Mouse (Mus musculus) left cerebral cortex, postnatal 14 days (tissue): ENCODE results near the gene Mkln1. TPM values are rescaled to one million over a fixed set of nuclear protein-coding genes. Genes with fewer than 3 reads are reported as not detected.
A peak's percentile ranks its signal among the peaks of the same experiment; 100 is the strongest.

Experiments used
- DNase-seq, 2 experiments: peaks; one replicate each; pipeline ENCODE4 v3.0.0; 2021 to 2022; ENCODE audit warnings: low spot score in 2 of 2, mixed read lengths in 1 of 2
- intact Hi-C: fragments of 180-260 bp; cut with DNase I; formaldehyde crosslinking; loops from one replicate; pipeline ENCODE4 v1.15.1; 2025
- long read RNA-seq, 2 experiments: library from polyadenylated mRNA; stranded (forward); transcript quantifications; one replicate each; pipeline ENCODE4 v2.0.0; 2021
- total RNA-seq, 2 experiments: library from RNA; stranded (reverse); gene quantifications; 2 replicates each; pipeline ENCODE4 v1.2.3; 2021

Mkln1 gene
- total RNA-seq, result 100 to 1,000 TPM; 126 to 136 TPM
- long read RNA-seq, experiment 1, full-length matches to known transcripts, result 47 of 59 reads
- long read RNA-seq, experiment 1, partial matches to known transcripts, result 1 of 59 reads
- long read RNA-seq, experiment 1, other reads (novel, unspliced or antisense), result 11 of 59 reads
- long read RNA-seq, experiment 2, full-length matches to known transcripts, result 47 of 64 reads
- long read RNA-seq, experiment 2, partial matches to known transcripts, result 2 of 64 reads
- long read RNA-seq, experiment 2, other reads (novel, unspliced or antisense), result 15 of 64 reads

GRCm38 (mm10) chr6:31398431-31399205 lies at the start of gene Mkln1:
Gene Mkln1 (plus strand): TSS chr6:31398735.
- DNase-seq, result peak; percentile 87 to 91
- intact Hi-C loops, result loop anchor here (5.0 kb wide), 1 partner anchor 181 kb away; no protein-coding TSS in a partner anchor

- peak in 1 of 2 experiments; percentile 50 for DNase-seq
- intact Hi-C loops, result no loop called here
Measured at GRCm38 (mm10) chr6:31356444-31357191, 41.9 kb upstream of the Mkln1 start.

- intact Hi-C loops, result no loop called here
- peak; percentile 37 to 42 for DNase-seq
Measured at GRCm38 (mm10) chr6:31357286-31357685, 41.2 kb upstream of the Mkln1 start.

- no peak for DNase-seq
- intact Hi-C loops, result no loop called here
Measured at GRCm38 (mm10) chr6:31362617-31363016, 35.9 kb upstream of the Mkln1 start.

- intact Hi-C loops, result no loop called here
- DNase-seq, result no peak
Measured at GRCm38 (mm10) chr6:31364399-31364798, 34.1 kb upstream of the Mkln1 start.

- no peak for DNase-seq
- intact Hi-C loops, result no loop called here
Measured at GRCm38 (mm10) chr6:31367947-31368346, 30.6 kb upstream of the Mkln1 start.

- DNase-seq, result no peak
- intact Hi-C loops, result no loop called here
Measured at GRCm38 (mm10) chr6:31368559-31368958, 30.0 kb upstream of the Mkln1 start.

- DNase-seq, result peak in 1 of 2 experiments; percentile 66
- intact Hi-C loops, result no loop called here
Measured at GRCm38 (mm10) chr6:31369875-31370274, 28.7 kb upstream of the Mkln1 start.

- peak in 1 of 2 experiments; percentile 28 for DNase-seq
- intact Hi-C loops, result no loop called here
Measured at GRCm38 (mm10) chr6:31370550-31371061, 27.9 kb upstream of the Mkln1 start.

GRCm38 (mm10) chr6:31371140-31371539 lies 27.4 kb upstream of the Mkln1 start:
- DNase-seq, result no peak

GRCm38 (mm10) chr6:31372620-31373019 lies 25.9 kb upstream of the Mkln1 start:
- intact Hi-C loops, result no loop called here

More at GRCm38 (mm10) chr6:31371140-31371539, 27.4 kb upstream of the Mkln1 start:
- intact Hi-C loops, result no loop called here

GRCm38 (mm10) chr6:31373084-31373673 lies 25.4 kb upstream of the Mkln1 start:
- no peak for DNase-seq
- intact Hi-C loops, result no loop called here

More at GRCm38 (mm10) chr6:31372620-31373019, 25.9 kb upstream of the Mkln1 start:
- DNase-seq, result no peak

- intact Hi-C loops, result no loop called here
- no peak for DNase-seq
Measured at GRCm38 (mm10) chr6:31382989-31383388, 15.5 kb upstream of the Mkln1 start.

GRCm38 (mm10) chr6:31384794-31385193 lies 13.7 kb upstream of the Mkln1 start:
- intact Hi-C loops, result no loop called here
- DNase-seq, result no peak

- intact Hi-C loops, result no loop called here
- no peak for DNase-seq
Measured at GRCm38 (mm10) chr6:31385281-31386145, 13.0 kb upstream of the Mkln1 start.

- DNase-seq, result no peak
- intact Hi-C loops, result no loop called here
Measured at GRCm38 (mm10) chr6:31389716-31390115, 8.8 kb upstream of the Mkln1 start.

GRCm38 (mm10) chr6:31390243-31390981 lies 8.1 kb upstream of the Mkln1 start:
- peak in 1 of 2 experiments; percentile 18 for DNase-seq
- intact Hi-C loops, result no loop called here

- intact Hi-C loops, result no loop called here
- DNase-seq, result no peak
Measured at GRCm38 (mm10) chr6:31392871-31393270, 5.7 kb upstream of the Mkln1 start.
